Mouse (Mus musculus) embryonic stem cell, embryonic (primary cell): ENCODE results near the gene Phospho2.

Experiments
- CTCF ChIA-PET, 4 experiments: fragments of 300-600 bp in 2 of 4; fragments of 350-600 bp in 2 of 4; sonication (Branson Sonifier 250); formaldehyde crosslinking; loops; one replicate each; lab custom pipeline; 2022; ENCODE audit warnings: inconsistent platforms in 2 of 4; lab: Charles Lee
- POLR2A ChIA-PET, 4 experiments: fragments of 300-600 bp in 2 of 4; fragments of 350-600 bp in 2 of 4; sonication (Branson Sonifier 250); formaldehyde crosslinking; loops; one replicate each; lab custom pipeline; 2022; ENCODE audit warnings: antibody characterized with exemption in 4 of 4, inconsistent platforms in 1 of 4; lab: Charles Lee

Gene Phospho2

GRCm38 (mm10) chr2:69816575-69816974 lies 27.2 kb downstream of the Phospho2 start:
- ChIA-PET POLR2A (no interaction called here), CTCF (no interaction called here)

- ChIA-PET CTCF (interaction anchor here in 2 of 4 experiments (1.0 kb wide), 2 partner anchors 16 kb away, joined by 3 read pairs; no protein-coding TSS in a partner anchor), POLR2A (interaction anchor here in 2 of 4 experiments (0.7 to 1.5 kb wide), 3 partner anchors 15 to 29 kb away, joined by 3 to 5 read pairs (median 3); partner anchors contain the start of genes Ccdc173 (in 1 of the 2) and Phospho2 (in 1 of the 2))
Measured at GRCm38 (mm10) chr2:69818350-69819085, 29.1 kb downstream of the Phospho2 start.

- ChIA-PET CTCF (interaction anchor here in 1 of 4 experiments (0.7 kb wide), 1 partner anchor 217 kb away, joined by 3 read pairs; no protein-coding TSS in a partner anchor), POLR2A (no interaction called here)
Measured at GRCm38 (mm10) chr2:69820201-69820600, 30.8 kb downstream of the Phospho2 start.

- POLR2A ChIA-PET: interaction anchor here (0.7 to 4.2 kb wide), 22 partner anchors 9 to 175 kb away, joined by 3 to 21 read pairs (median 5); partner anchors contain the start of genes Ccdc173 (in 2 of the 4), Phospho2 (in 2 of the 4), Bbs5 (in 1 of the 4) and Mettl5 (in 1 of the 4)
- CTCF ChIA-PET: interaction anchor here (1.0 to 2.2 kb wide), 9 partner anchors 9 to 142 kb away, joined by 3 to 11 read pairs (median 4); no protein-coding TSS in a partner anchor
Measured at GRCm38 (mm10) chr2:69821711-69822110, 32.3 kb downstream of the Phospho2 start, which contains the start of gene Klhl23. Klhl23 (plus strand) TSS chr2:69821944.

GRCm38 (mm10) chr2:69822361-69823128 lies 33.1 kb downstream of the Phospho2 start:
- POLR2A ChIA-PET: interaction anchor here (0.7 to 4.2 kb wide), 22 partner anchors 10 to 175 kb away, joined by 3 to 21 read pairs (median 5); partner anchors contain the start of genes Ccdc173 (in 2 of the 4), Phospho2 (in 2 of the 4), Bbs5 (in 1 of the 4) and Mettl5 (in 1 of the 4)
- CTCF ChIA-PET: interaction anchor here (1.0 to 2.2 kb wide), 10 partner anchors 10 to 143 kb away, joined by 3 to 11 read pairs (median 3); no protein-coding TSS in a partner anchor

GRCm38 (mm10) chr2:69823129-69823677 lies 33.8 kb downstream of the Phospho2 start:
- ChIA-PET POLR2A (interaction anchor here in 3 of 4 experiments (0.6 to 4.2 kb wide), 7 partner anchors 19 to 165 kb away, joined by 3 to 21 read pairs (median 5); partner anchors contain the start of genes Ccdc173 (in 1 of the 3), Phospho2 (in 1 of the 3) and Ppig (in 1 of the 3)), CTCF (interaction anchor here in 3 of 4 experiments (1.5 to 2.2 kb wide), 4 partner anchors 10 to 44 kb away, joined by 3 to 7 read pairs (median 4); no protein-coding TSS in a partner anchor)

- CTCF ChIA-PET: interaction anchor here in 2 of 4 experiments (0.7 to 1.5 kb wide), 3 partner anchors 12 to 45 kb away, joined by 4 to 6 read pairs (median 6); no protein-coding TSS in a partner anchor
- POLR2A ChIA-PET: interaction anchor here in 3 of 4 experiments (0.6 to 4.2 kb wide), 6 partner anchors 12 to 74 kb away, joined by 3 to 21 read pairs (median 4); partner anchors contain the start of genes Ccdc173 (in 1 of the 3) and Phospho2 (in 1 of the 3)
Measured at GRCm38 (mm10) chr2:69825898-69826297, 36.5 kb downstream of the Phospho2 start.

- CTCF ChIA-PET: interaction anchor here in 2 of 4 experiments (0.7 to 1.5 kb wide), 3 partner anchors 11 to 45 kb away, joined by 4 to 6 read pairs (median 6); no protein-coding TSS in a partner anchor
Measured at GRCm38 (mm10) chr2:69826380-69826779, 37.0 kb downstream of the Phospho2 start.

GRCm38 (mm10) chr2:69828031-69828430 lies 38.6 kb downstream of the Phospho2 start:
- ChIA-PET POLR2A (interaction anchor here in 1 of 4 experiments (1.5 kb wide), 1 partner anchor 8 kb away, joined by 4 read pairs; no protein-coding TSS in a partner anchor), CTCF (interaction anchor here in 2 of 4 experiments (0.9 to 1.5 kb wide), 3 partner anchors 10 to 25 kb away, joined by 3 to 4 read pairs (median 4); no protein-coding TSS in a partner anchor)

More at GRCm38 (mm10) chr2:69826380-69826779, 37.0 kb downstream of the Phospho2 start:
- POLR2A ChIA-PET: interaction anchor here in 3 of 4 experiments (0.8 to 1.8 kb wide), 5 partner anchors 9 to 36 kb away, joined by 3 to 4 read pairs (median 4); partner anchors contain the start of genes Ccdc173 (in 1 of the 3) and Phospho2 (in 1 of the 3)

- CTCF ChIA-PET: interaction anchor here in 2 of 4 experiments (0.6 to 1.0 kb wide), 2 partner anchors 8 to 767 kb away, joined by 3 read pairs; no protein-coding TSS in a partner anchor
- POLR2A ChIA-PET: interaction anchor here in 1 of 4 experiments (1.6 kb wide), 1 partner anchor 8 kb away, joined by 7 read pairs; no protein-coding TSS in a partner anchor
Measured at GRCm38 (mm10) chr2:69829680-69830079, 40.3 kb downstream of the Phospho2 start.

- POLR2A ChIA-PET: interaction anchor here in 2 of 4 experiments (0.6 to 1.6 kb wide), 2 partner anchors 8 to 566 kb away, joined by 6 to 7 read pairs; no protein-coding TSS in a partner anchor
- CTCF ChIA-PET: interaction anchor here in 1 of 4 experiments (1.0 kb wide), 1 partner anchor 8 kb away, joined by 3 read pairs; no protein-coding TSS in a partner anchor
Measured at GRCm38 (mm10) chr2:69830116-69830515, 40.7 kb downstream of the Phospho2 start.

- CTCF ChIA-PET: interaction anchor here (0.6 to 1.9 kb wide), 25 partner anchors 8 to 720 kb away, joined by 3 to 10 read pairs (median 4); partner anchors contain the start of gene Klhl23 (in 1 of the 4)
- POLR2A ChIA-PET: interaction anchor here in 2 of 4 experiments (0.9 to 2.9 kb wide), 6 partner anchors 8 to 20 kb away, joined by 3 to 7 read pairs (median 4); no protein-coding TSS in a partner anchor
Measured at GRCm38 (mm10) chr2:69837244-69837967, 48.0 kb downstream of the Phospho2 start.

GRCm38 (mm10) chr2:69837996-69838395 lies 48.6 kb downstream of the Phospho2 start:
- ChIA-PET CTCF (interaction anchor here (0.6 to 1.9 kb wide), 28 partner anchors 8 to 720 kb away, joined by 3 to 10 read pairs (median 4); partner anchors contain the start of gene Klhl23 (in 1 of the 4)), POLR2A (interaction anchor here in 3 of 4 experiments (0.6 to 2.9 kb wide), 7 partner anchors 9 to 567 kb away, joined by 3 to 7 read pairs (median 5); no protein-coding TSS in a partner anchor)

- ChIA-PET POLR2A (interaction anchor here in 2 of 4 experiments (0.6 to 2.9 kb wide), 4 partner anchors 17 to 226 kb away, joined by 3 to 6 read pairs (median 4); no protein-coding TSS in a partner anchor), CTCF (interaction anchor here in 3 of 4 experiments (0.6 to 1.7 kb wide), 7 partner anchors 9 to 458 kb away, joined by 3 to 8 read pairs (median 3); no protein-coding TSS in a partner anchor)
Measured at GRCm38 (mm10) chr2:69838707-69839106, 49.3 kb downstream of the Phospho2 start.

- CTCF ChIA-PET: interaction anchor here in 3 of 4 experiments (0.6 to 1.1 kb wide), 3 partner anchors 37 to 1987 kb away, joined by 3 to 5 read pairs (median 4); no protein-coding TSS in a partner anchor
- POLR2A ChIA-PET: interaction anchor here in 1 of 4 experiments (0.5 kb wide), 1 partner anchor 28 kb away, joined by 3 read pairs; no protein-coding TSS in a partner anchor
Measured at GRCm38 (mm10) chr2:69840261-69840660, 50.8 kb downstream of the Phospho2 start.
